Mouse (Mus musculus) E14TG2a.4 (cell line): ENCODE measurements around the gene Nt5c2.
A peak's percentile ranks its signal among the peaks of the same experiment; 100 is the strongest.

ENCODE experiments used
- H3K27me3 ChIP-seq: 2 replicates; pipeline ENCODE4 v1.6.1; 2014; ENCODE audit warnings: low read length, control low read depth; ENCODE audit not compliant: insufficient read depth
- H3K36me3 ChIP-seq: 2 replicates; pipeline ENCODE4 v1.6.1; 2014; ENCODE audit warnings: low read length, control low read depth; ENCODE audit not compliant: insufficient read depth
- H3K4me1 ChIP-seq: replicated peaks from 2 replicates; pipeline ENCODE4 v1.6.1; 2014; ENCODE audit warnings: low read depth, low read length, control low read depth
- H3K4me3 ChIP-seq: replicated peaks from 2 replicates; pipeline ENCODE4 v1.5.1; 2014; ENCODE audit warnings: mild to moderate bottlenecking, low read length
- H3K9me3 ChIP-seq: 2 replicates; pipeline ENCODE4 v1.6.1; 2014; ENCODE audit warnings: low read length, control low read depth
- CTCF ChIP-seq: conservative IDR thresholded peaks from 2 replicates; pipeline ENCODE4 v1.5.1; 2014; ENCODE audit warnings: low read length
- NANOG ChIP-seq: IDR thresholded peaks from 2 replicates; pipeline ENCODE4 v1.6.1; 2014; ENCODE audit warnings: borderline replicate concordance, low read length, mixed read lengths
- POU5F1 ChIP-seq: IDR thresholded peaks from 2 replicates; pipeline ENCODE4 v1.6.1; 2014; ENCODE audit warnings: low read length, borderline replicate concordance

The Nt5c2 gene

DNA sequence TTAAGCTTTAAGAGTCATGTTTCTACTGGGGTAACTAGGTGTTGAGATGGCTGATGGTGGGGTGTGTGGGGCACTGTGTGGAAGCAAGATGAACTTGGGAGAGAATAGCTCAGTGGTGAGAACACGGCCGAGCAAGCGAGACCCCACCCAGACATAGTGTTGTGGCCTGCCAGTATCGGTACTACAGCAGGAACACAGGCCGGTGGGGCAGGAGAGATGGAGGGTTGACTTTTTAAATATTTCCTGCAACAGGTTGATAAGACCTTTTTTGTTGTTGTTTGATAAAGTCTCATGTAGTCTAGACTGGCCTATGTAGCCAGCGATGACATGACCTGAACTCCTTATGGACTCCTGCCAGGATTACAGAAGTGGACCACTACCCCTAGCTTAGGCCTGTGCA is 114.2 kb downstream of the Nt5c2 start:
- no peak for TF ChIP-seq CTCF
- no peaks in the 10 kb centered on the region for H3K27me3 ChIP-seq
- H3K9me3 ChIP-seq = peaks cover 5% of the 10 kb centered on the region
- H3K4me1 ChIP-seq = no peaks in the 10 kb centered on the region
- peaks cover 37% of the 10 kb centered on the region for H3K36me3 ChIP-seq
- no peak overlapping the region for H3K4me3 ChIP-seq

DNA sequence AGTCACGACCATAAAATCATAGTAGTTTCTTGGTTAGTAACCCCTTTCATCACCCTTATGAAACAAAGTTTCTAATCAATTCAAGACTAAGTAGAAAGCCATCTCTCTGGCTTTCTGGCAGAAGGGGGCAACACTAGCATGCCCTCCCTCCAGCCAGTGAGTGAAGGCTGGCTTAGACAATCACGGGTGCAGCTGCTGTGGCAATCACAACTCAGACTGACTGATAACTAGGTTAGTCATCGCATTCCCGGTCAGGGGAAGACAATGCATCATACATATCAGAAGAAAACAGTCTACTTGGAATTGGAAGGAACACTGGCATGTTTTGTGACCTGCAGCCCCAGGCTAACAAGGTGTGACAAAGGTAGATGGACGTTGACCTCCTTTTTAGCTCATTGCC is 115.1 kb downstream of the Nt5c2 start:
- H3K9me3 ChIP-seq = peaks cover 5% of the 10 kb centered on the region
- H3K4me1 ChIP-seq = no peaks in the 10 kb centered on the region
- H3K36me3 ChIP-seq = peaks cover 41% of the 10 kb centered on the region
- H3K27me3 ChIP-seq = no peaks in the 10 kb centered on the region
- TF ChIP-seq CTCF = no peak
- TF ChIP-seq POU5F1 = no peak
- no peak for TF ChIP-seq NANOG
- H3K4me3 ChIP-seq = no peak overlapping the region

DNA sequence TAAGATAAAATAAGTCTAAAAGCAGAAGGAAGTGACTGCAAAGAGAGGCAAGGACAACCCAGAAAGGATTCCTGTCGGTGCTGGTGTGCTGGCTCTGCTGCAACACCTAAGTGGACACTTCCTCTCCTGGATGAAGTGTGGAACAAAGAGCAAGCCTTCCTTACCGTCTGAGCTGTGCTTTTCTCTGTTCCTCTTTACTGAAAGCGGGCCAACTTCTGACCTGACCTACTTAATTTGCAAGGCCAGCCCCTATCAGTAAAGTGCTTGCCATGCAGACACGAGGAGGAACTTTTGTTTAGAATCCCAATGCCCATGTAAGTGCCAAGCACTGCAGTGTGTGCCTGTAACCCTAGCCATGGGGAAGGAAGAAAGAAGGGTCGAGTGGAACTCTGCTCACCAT is 115.6 kb downstream of the Nt5c2 start:
- H3K27me3 ChIP-seq = no peaks in the 10 kb centered on the region
- TF ChIP-seq CTCF (no peak), POU5F1 (no peak), NANOG (no peak)
- H3K9me3 ChIP-seq = peaks cover 5% of the 10 kb centered on the region
- no peaks in the 10 kb centered on the region for H3K4me1 ChIP-seq
- H3K4me3 ChIP-seq = no peak overlapping the region
- peaks cover 42% of the 10 kb centered on the region for H3K36me3 ChIP-seq

DNA sequence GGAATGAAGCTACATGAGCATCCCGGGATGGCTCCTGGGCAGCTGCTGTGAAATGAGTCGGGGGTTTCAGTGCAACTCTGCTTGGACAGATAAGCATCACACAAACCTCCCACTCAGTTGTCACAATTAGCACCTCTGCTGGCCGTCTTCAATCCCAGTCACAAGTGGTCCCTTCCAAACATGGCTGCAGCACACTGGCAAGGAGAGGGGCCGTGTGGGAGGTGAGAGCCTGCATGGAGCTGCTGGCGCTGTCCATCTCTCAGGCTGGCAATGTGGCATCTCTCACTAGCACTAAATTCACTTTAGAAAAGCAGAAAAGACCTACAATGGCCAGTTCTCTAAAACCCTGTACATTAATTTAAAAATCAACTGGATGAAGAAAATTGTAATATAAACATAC is 116.7 kb downstream of the Nt5c2 start:
- H3K4me3 ChIP-seq = no peak overlapping the region
- no peak for TF ChIP-seq NANOG
- no peak for TF ChIP-seq POU5F1
- no peak for TF ChIP-seq CTCF
- peaks cover 44% of the 10 kb centered on the region for H3K36me3 ChIP-seq
- no peaks in the 10 kb centered on the region for H3K27me3 ChIP-seq
- H3K9me3 ChIP-seq = peaks cover 5% of the 10 kb centered on the region
- H3K4me1 ChIP-seq = no peaks in the 10 kb centered on the region

DNA sequence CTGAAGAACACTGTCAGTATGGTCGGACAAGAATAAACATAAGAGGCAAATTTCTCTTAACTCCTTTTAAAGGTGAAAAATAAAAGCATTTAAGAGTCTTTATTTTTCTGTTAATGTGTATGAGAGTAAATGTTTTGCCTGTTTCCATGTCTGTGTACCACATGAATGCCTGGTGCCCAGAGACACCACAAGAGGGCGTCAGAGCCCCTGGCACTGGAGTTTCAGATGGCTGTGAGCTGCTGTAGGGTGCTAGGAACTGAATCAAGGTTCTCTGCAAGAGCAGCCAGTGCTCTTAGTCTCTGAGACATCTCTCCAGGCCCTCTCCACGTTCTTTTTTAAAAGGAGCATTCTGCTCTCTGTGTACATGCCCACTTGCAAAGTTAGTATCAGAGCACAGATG is 117.8 kb downstream of the Nt5c2 start:
- H3K4me1 ChIP-seq = no peaks in the 10 kb centered on the region
- no peak overlapping the region for H3K4me3 ChIP-seq
- H3K9me3 ChIP-seq = peaks cover 5% of the 10 kb centered on the region
- H3K27me3 ChIP-seq = no peaks in the 10 kb centered on the region
- TF ChIP-seq POU5F1 (no peak), CTCF (peak; percentile 62)
- H3K36me3 ChIP-seq = peaks cover 53% of the 10 kb centered on the region

DNA sequence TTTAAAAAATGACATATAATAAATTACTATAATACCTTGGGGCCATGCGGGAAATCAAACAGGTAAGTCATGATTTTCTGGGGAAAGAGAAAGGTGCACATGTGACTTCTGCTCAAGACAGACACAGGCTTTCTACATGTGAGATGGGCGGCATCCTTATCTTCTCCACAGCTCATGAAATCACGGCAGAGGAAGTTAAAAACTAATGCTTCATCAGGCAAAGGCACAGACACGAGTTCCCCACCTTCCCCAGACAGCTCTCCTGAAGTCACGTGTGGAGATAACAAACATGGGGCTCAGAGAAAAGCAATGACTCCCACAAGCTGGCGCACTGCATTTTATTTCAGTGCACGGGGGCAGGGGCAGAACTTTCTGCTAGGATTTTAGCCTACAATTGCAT is 121.5 kb downstream of the Nt5c2 start:
- Histone ChIP-seq H3K4me3 (no peak overlapping the region), H3K9me3 (peaks cover 5% of the 10 kb centered on the region), H3K27me3 (no peaks in the 10 kb centered on the region), H3K36me3 (peaks cover 80% of the 10 kb centered on the region), H3K4me1 (peaks cover 7% of the 10 kb centered on the region)
- TF ChIP-seq CTCF (no peak), NANOG (no peak), POU5F1 (no peak)

DNA sequence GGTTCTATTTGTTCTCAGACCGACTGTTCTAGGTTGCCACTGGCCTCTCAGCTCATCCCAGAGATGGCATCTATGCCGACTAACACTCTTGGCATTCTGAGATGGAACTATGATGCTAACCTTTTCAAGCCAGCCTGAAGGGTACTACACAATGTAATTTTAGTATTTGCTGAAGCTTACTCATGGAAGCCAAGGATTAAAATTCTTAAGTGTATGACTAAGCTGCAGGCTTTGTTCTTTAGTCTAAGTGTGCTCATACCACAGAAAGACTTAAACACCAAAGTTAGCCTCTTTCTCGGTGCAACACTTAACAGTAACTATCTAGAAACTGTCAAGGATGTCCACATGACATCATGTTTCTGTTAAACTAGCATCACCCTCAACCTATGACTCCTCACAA is 122.1 kb downstream of the Nt5c2 start:
- peaks cover 13% of the 10 kb centered on the region for H3K4me1 ChIP-seq
- no peak for TF ChIP-seq CTCF
- TF ChIP-seq NANOG = no peak
- no peak for TF ChIP-seq POU5F1

DNA sequence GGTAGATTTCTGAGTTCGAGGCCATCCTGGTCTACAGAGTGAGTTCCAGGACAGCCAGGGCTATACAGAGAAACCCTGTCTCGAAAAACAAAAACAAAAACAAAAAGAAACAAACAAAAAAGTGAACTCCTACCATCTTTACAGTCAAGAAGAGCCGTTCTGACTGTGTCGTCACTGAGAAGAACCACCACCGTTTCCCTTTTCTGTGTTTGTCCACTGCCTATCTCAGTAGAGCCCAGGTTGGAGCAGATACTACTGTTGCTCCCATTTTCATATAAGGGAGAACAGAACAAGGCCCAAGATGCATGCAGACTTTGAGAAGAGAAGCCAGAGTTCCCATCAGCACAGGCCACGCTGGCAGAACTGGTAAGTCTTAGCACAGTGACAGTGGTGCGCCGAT is 124.3 kb downstream of the Nt5c2 start:
- Histone ChIP-seq H3K9me3 (no peaks in the 10 kb centered on the region), H3K36me3 (peaks cover 88% of the 10 kb centered on the region), H3K27me3 (no peaks in the 10 kb centered on the region), H3K4me1 (peaks cover 17% of the 10 kb centered on the region), H3K4me3 (no peak overlapping the region)
- TF ChIP-seq CTCF (no peak), POU5F1 (no peak), NANOG (no peak)

More for the DNA sequence above, 122.1 kb downstream of the Nt5c2 start:
- Histone ChIP-seq H3K9me3 (peaks cover 5% of the 10 kb centered on the region), H3K36me3 (peaks cover 80% of the 10 kb centered on the region), H3K4me3 (no peak overlapping the region), H3K27me3 (no peaks in the 10 kb centered on the region)

DNA sequence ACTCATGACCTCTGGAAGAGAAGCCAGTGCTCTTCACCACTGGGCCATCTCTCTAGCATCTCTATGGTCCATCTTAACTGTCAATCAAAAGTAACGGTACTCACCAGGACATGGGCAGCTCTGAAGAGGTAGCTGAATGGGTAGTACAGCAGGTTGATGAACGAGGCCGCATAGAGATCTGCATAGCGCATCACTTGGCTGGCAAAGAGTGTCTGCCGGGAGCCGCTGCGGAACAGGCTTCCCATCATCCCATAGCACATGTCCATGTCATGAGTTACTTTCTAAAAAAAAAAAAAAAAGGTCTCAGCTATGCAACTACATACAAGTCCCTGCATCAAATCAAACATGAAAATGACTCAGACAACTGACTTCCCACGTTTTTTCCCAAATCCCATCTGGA is 125.3 kb downstream of the Nt5c2 start:
- no peak overlapping the region for H3K4me3 ChIP-seq
- no peaks in the 10 kb centered on the region for H3K9me3 ChIP-seq
- TF ChIP-seq NANOG = no peak
- TF ChIP-seq CTCF = no peak
- H3K27me3 ChIP-seq = no peaks in the 10 kb centered on the region
- peaks cover 92% of the 10 kb centered on the region for H3K36me3 ChIP-seq
- peaks cover 17% of the 10 kb centered on the region for H3K4me1 ChIP-seq
